In the genomic region with DNA sequence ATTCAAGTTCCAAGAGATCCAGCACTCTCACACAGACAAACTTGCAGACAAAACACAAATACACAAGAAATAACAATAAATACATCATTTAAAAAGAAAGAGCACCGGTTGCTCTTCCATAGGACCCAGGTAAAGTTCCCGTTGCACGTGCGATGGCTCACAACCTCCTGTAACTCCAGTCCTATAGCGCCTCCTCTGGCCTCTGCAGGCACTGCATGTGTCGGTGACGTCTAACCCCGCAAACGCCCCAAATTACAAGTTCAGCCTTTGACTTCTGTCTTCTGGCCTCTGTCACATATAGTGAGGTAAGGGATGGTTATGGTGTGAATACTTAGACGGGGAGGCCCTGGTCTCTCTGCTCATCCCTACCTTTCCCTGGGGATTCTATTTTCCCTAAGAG, we compare ENCODE assay signal across 13 mouse cellular contexts. TPM values are rescaled to one million over a fixed set of nuclear protein-coding genes. Genes with fewer than 3 reads are reported as not detected.
DNase-seq lines count a peak whose midpoint lies in the region; ATAC-seq and TF ChIP-seq lines count a peak whose summit lies in the region.
"Had no signal": no experiment of that assay in that cellular context is flagged by ENCODE, and none has a peak within 500 bp of the region (broad histone marks: within the 10 kb centered on the region; RNA-seq: fewer than 3 reads in every experiment).

No protein-coding gene starts in this region.

- H3K36me3 ChIP-seq in forebrain, embryonic 11.5 days (ENCODE audit: control insufficient read depth, insufficient read depth, low read length): no peaks in the 10 kb centered on the region; the same call in 1 of the 2 replicates
- H3K36me3 ChIP-seq in forebrain, embryonic 13.5 days (ENCODE audit: poor library complexity, severe bottlenecking): peaks cover 8% of the 10 kb centered on the region; the same call in 1 of the 2 replicates
- no peaks in the 10 kb centered on the region for H3K36me3 ChIP-seq in lung, postnatal 0 days (ENCODE audit: insufficient read depth, low read length)
- H3K36me3 ChIP-seq: hindbrain, embryonic 15.5 days had no signal

- WGBS in forebrain, embryonic 11.5 days: 34% methylated on average over 10 of the region's 10 CpGs
- WGBS in forebrain, embryonic 13.5 days: 34% methylated on average over 10 of the region's 10 CpGs
- WGBS in lung, postnatal 0 days: 17% methylated on average over 10 of the region's 10 CpGs

- no peak overlapping the region for H3K4me3 ChIP-seq in forebrain, embryonic 11.5 days (ENCODE audit: low read depth, low read length)
- no peak overlapping the region for H3K4me3 ChIP-seq in forebrain, embryonic 13.5 days
- H3K4me3 ChIP-seq in lung, postnatal 0 days (ENCODE audit: low read depth, low read length): no peak overlapping the region
- H3K4me3 ChIP-seq: hindbrain, embryonic 15.5 days had no signal

- H3K9me3 ChIP-seq in forebrain, embryonic 11.5 days (ENCODE audit: control insufficient read depth, low read length): peaks cover 5% of the 10 kb centered on the region
- peaks cover 7% of the 10 kb centered on the region; the same call in 1 of the 2 replicates for H3K9me3 ChIP-seq in forebrain, embryonic 13.5 days (replicated peaks)
- no peaks in the 10 kb centered on the region for H3K9me3 ChIP-seq in lung, postnatal 0 days (ENCODE audit: low read length)
- H3K9me3 ChIP-seq: hindbrain, embryonic 15.5 days had no signal

- H3K27me3 ChIP-seq in forebrain, embryonic 11.5 days (ENCODE audit: control insufficient read depth, insufficient read depth, low read length): no peaks in the 10 kb centered on the region
- H3K27me3 ChIP-seq in forebrain, embryonic 13.5 days: no peaks in the 10 kb centered on the region
- H3K27me3 ChIP-seq in lung, postnatal 0 days (replicated peaks; ENCODE audit: insufficient read depth, low read length): no peaks in the 10 kb centered on the region; the same call in 1 of the 2 replicates

- intact Hi-C loops in heart, postnatal 14 days (cut with DNase I): no loop called here

- DNase-seq in forebrain, embryonic 11.5 days (ENCODE audit: low spot score): peak; percentile 67
- DNase-seq in lung, postnatal 0 days (ENCODE audit: low spot score): no peak
- no peak for DNase-seq in lung, postnatal 14 days
- peak; percentile 48 for DNase-seq in c-Kit-positive CD71-positive TER-119-negative erythroid progenitor cells, embryonic 14.5 days (ENCODE audit: low read depth)
- DNase-seq in testis, postnatal 10 days (ENCODE audit: low spot score): peak; percentile 70
- no peak for DNase-seq in heart, postnatal 14 days
- DNase-seq in ovary, postnatal 36 days (ENCODE audit: low spot score): no peak
- DNase-seq: cerebellum, adult 8-10 months; midbrain, embryonic 14.5 days; right cerebral cortex, postnatal 14 days had no signal

- TF ChIP-seq EP300 in lung, postnatal 0 days (IDR thresholded peaks at IDR 0.05): no peak

- H3K4me1 ChIP-seq in forebrain, embryonic 11.5 days (replicated peaks; ENCODE audit: control insufficient read depth, insufficient read depth, low read length): no peaks in the 10 kb centered on the region
- no peaks in the 10 kb centered on the region for H3K4me1 ChIP-seq in forebrain, embryonic 13.5 days
- no peaks in the 10 kb centered on the region for H3K4me1 ChIP-seq in lung, postnatal 0 days (ENCODE audit: insufficient read depth, low read depth, low read length)
- H3K4me1 ChIP-seq: hindbrain, embryonic 15.5 days had no signal

- H3K27ac ChIP-seq in forebrain, embryonic 11.5 days (ENCODE audit: low read depth, low read length): no peak overlapping the region
- H3K27ac ChIP-seq in forebrain, embryonic 13.5 days: no peak overlapping the region
- H3K27ac ChIP-seq in lung, postnatal 0 days (ENCODE audit: low read length): no peak overlapping the region
- H3K27ac ChIP-seq: hindbrain, embryonic 15.5 days had no signal

- ATAC-seq in forebrain, embryonic 11.5 days (replicated peaks; ENCODE audit: low FRiP score): no peak
- no peak for ATAC-seq in forebrain, embryonic 13.5 days
- no peak for ATAC-seq in lung, postnatal 0 days

- no peak overlapping the region for H3K9ac ChIP-seq in forebrain, embryonic 11.5 days (ENCODE audit: low read length)
- H3K9ac ChIP-seq in forebrain, embryonic 13.5 days: no peak overlapping the region
- no peak overlapping the region for H3K9ac ChIP-seq in lung, postnatal 0 days (replicated peaks; ENCODE audit: low read depth)
- H3K9ac ChIP-seq: hindbrain, embryonic 15.5 days had no signal

- TF ChIP-seq CTCF in lung, postnatal 0 days (IDR thresholded peaks at IDR 0.05): peak; percentile 63

- H3K4me2 ChIP-seq in forebrain, embryonic 11.5 days (ENCODE audit: low read depth, low read length, severe bottlenecking): no peak overlapping the region
- H3K4me2 ChIP-seq in forebrain, embryonic 13.5 days: no peak overlapping the region
- no peak overlapping the region for H3K4me2 ChIP-seq in lung, postnatal 0 days (replicated peaks; ENCODE audit: low read depth, low read length)
- H3K4me2 ChIP-seq: hindbrain, embryonic 15.5 days had no signal

RNA-seq across cellular contexts. Expression of a gene that starts 17.9 kb away (rescaled TPM):
- polyA plus RNA-seq in forebrain, embryonic 11.5 days (2014; fragmentation: Nextera tagmentation; extraction: Ambion mirVana): 54.6 and 59.0 TPM in 2 replicates
- 57.1 and 63.2 TPM in 2 replicates for polyA plus RNA-seq in forebrain, embryonic 13.5 days (2015; fragmentation: Nextera tagmentation; extraction: Ambion mirVana)
- 23.0 and 23.9 TPM in 2 replicates for polyA plus RNA-seq in lung, postnatal 0 days (2015; fragmentation: Nextera tagmentation; extraction: Ambion mirVana)
- 10 to 100 TPM; 18.0 to 18.2 TPM for total RNA-seq in heart, postnatal 14 days (2021)

RNA-seq across cellular contexts. Expression of a gene that starts 18.1 kb away (rescaled TPM):
- 117 and 119 TPM in 2 replicates for polyA plus RNA-seq in forebrain, embryonic 11.5 days (2014; fragmentation: Nextera tagmentation; extraction: Ambion mirVana)
- polyA plus RNA-seq in forebrain, embryonic 13.5 days (2015; fragmentation: Nextera tagmentation; extraction: Ambion mirVana): 71.0 and 77.0 TPM in 2 replicates
- not detected in 2 replicates for polyA plus RNA-seq in lung, postnatal 0 days (2015; fragmentation: Nextera tagmentation; extraction: Ambion mirVana)
- total RNA-seq in heart, postnatal 14 days (2021): not detected
- total RNA-seq: ES-E14 had no signal

Comparison
In these comparisons a context has a peak if more than half of its experiments do, and no peak if none do; other contexts are left out.
1. DNase-seq: peak in forebrain, embryonic 11.5 days (single experiment), c-Kit-positive CD71-positive TER-119-negative erythroid progenitor cells, embryonic 14.5 days (single experiment) and testis, postnatal 10 days (single experiment); none in lung, postnatal 0 days (single experiment), lung, postnatal 14 days (single experiment), heart, postnatal 14 days (0 of 2) and ovary, postnatal 36 days (single experiment).
2. RNA of a gene that starts 18.1 kb away (polyA plus RNA-seq): 117 to 119 TPM in forebrain, embryonic 11.5 days and 71.0 to 77.0 TPM in forebrain, embryonic 13.5 days; not detected in lung, postnatal 0 days; every median in the first group is over 10 times any median in the second.